7 mouse cellular contexts compared by ENCODE assay signal in the genomic region with DNA sequence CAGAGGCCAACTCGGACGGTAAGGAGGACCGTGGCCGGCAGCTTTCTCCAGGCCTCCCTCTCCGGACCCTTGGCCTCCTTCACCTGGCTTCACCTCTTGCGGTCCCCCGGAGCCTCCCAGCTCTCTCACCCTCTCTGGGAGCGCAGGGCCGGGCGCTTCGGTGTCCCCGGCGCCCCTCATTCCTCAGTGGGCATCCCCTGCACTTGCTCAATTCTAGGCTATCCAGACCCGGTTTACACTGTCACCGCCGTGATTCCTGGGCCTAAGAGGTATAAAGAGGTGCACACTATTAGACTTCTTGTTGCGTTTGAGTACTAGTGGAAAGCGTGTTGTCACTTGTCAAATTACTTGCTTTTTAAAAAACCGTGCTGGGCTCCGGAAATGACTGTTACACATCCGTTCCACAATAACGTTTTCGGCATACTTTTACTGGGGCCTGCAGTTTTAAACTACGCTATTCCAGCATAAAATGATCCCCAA. TPM values are rescaled to one million over a fixed set of nuclear protein-coding genes. Genes with fewer than 3 reads are reported as not detected.
DNase-seq lines count a peak whose midpoint lies in the region; ATAC-seq lines count a peak whose summit lies in the region.

No protein-coding gene starts in this region.

- no peaks in the 10 kb centered on the region for H3K36me3 ChIP-seq in neural tube, embryonic 11.5 days (ENCODE audit: control insufficient read depth, insufficient read depth, low read length)
- no peaks in the 10 kb centered on the region for H3K36me3 ChIP-seq in embryonic facial prominence, embryonic 14.5 days (ENCODE audit: control insufficient read depth, insufficient read depth, low read length)
- no peaks in the 10 kb centered on the region for H3K36me3 ChIP-seq in limb, embryonic 11.5 days (ENCODE audit: control insufficient read depth, insufficient read depth, low read length)
- H3K36me3 ChIP-seq in neural tube, embryonic 13.5 days: 0 out of 2 replicates have a peak, but pooled peaks cover 4% of the 10 kb centered on the region

- peak overlapping the region; percentile 79 for H3K4me3 ChIP-seq in neural tube, embryonic 11.5 days (ENCODE audit: low read depth, low read length)
- peak overlapping the region; percentile 85 for H3K4me3 ChIP-seq in embryonic facial prominence, embryonic 14.5 days (ENCODE audit: low read depth, low read length)
- H3K4me3 ChIP-seq in limb, embryonic 11.5 days (ENCODE audit: low read depth, low read length): peak overlapping the region; percentile 84
- peak overlapping the region; percentile 92 for H3K4me3 ChIP-seq in neural tube, embryonic 13.5 days

- peak overlapping the region; percentile 73 for H3K27ac ChIP-seq in neural tube, embryonic 11.5 days (ENCODE audit: low read depth, low read length)
- H3K27ac ChIP-seq in embryonic facial prominence, embryonic 14.5 days (replicated peaks; ENCODE audit: low read depth, low read length): peak overlapping the region; percentile 87
- H3K27ac ChIP-seq in limb, embryonic 11.5 days (replicated peaks; ENCODE audit: low read depth, low read length): peak overlapping the region; percentile 82; the same call in 1 of the 2 replicates
- H3K27ac ChIP-seq in neural tube, embryonic 13.5 days (replicated peaks): peak overlapping the region; percentile 89

- ATAC-seq in neural tube, embryonic 11.5 days (ENCODE audit: insufficient read depth, low FRiP score, low TSS enrichment): peak; percentile 51; the same call in 1 of the 2 replicates
- no peak for ATAC-seq in embryonic facial prominence, embryonic 14.5 days (ENCODE audit: low read depth)
- ATAC-seq in limb, embryonic 11.5 days (ENCODE audit: insufficient number of reproducible peaks, low FRiP score, low TSS enrichment, low read depth): peak; percentile 75
- ATAC-seq in neural tube, embryonic 13.5 days (ENCODE audit: low read depth): peak; percentile 64

- H3K9ac ChIP-seq in neural tube, embryonic 11.5 days (ENCODE audit: low read length): peak overlapping the region; percentile 94
- peak overlapping the region; percentile 90 for H3K9ac ChIP-seq in embryonic facial prominence, embryonic 14.5 days (ENCODE audit: low read depth, low read length)
- peak overlapping the region; percentile 93 for H3K9ac ChIP-seq in limb, embryonic 11.5 days (ENCODE audit: low read length)
- H3K9ac ChIP-seq in neural tube, embryonic 13.5 days: peak overlapping the region; percentile 96

- H3K27me3 ChIP-seq in neural tube, embryonic 11.5 days (ENCODE audit: control insufficient read depth, insufficient read depth, low read length): no peaks in the 10 kb centered on the region
- H3K27me3 ChIP-seq in embryonic facial prominence, embryonic 14.5 days (replicated peaks; ENCODE audit: control insufficient read depth, insufficient read depth, low read length): no peaks in the 10 kb centered on the region
- no peaks in the 10 kb centered on the region for H3K27me3 ChIP-seq in limb, embryonic 11.5 days (ENCODE audit: control insufficient read depth, insufficient read depth, low read length)
- no peaks in the 10 kb centered on the region for H3K27me3 ChIP-seq in neural tube, embryonic 13.5 days

- H3K9me3 ChIP-seq in neural tube, embryonic 11.5 days (ENCODE audit: control insufficient read depth, low read length): no peaks in the 10 kb centered on the region
- no peaks in the 10 kb centered on the region for H3K9me3 ChIP-seq in embryonic facial prominence, embryonic 14.5 days (ENCODE audit: control insufficient read depth, low read length)
- H3K9me3 ChIP-seq in limb, embryonic 11.5 days (ENCODE audit: control insufficient read depth, low read length): no peaks in the 10 kb centered on the region
- no peaks in the 10 kb centered on the region for H3K9me3 ChIP-seq in neural tube, embryonic 13.5 days

- WGBS in neural tube, embryonic 11.5 days: 1% methylated on average over 24 of the region's 24 CpGs
- WGBS in embryonic facial prominence, embryonic 14.5 days: under 1% methylated on average over 22 of the region's 24 CpGs
- 1% methylated on average over 24 of the region's 24 CpGs for WGBS in limb, embryonic 11.5 days
- 2% methylated on average over 24 of the region's 24 CpGs for WGBS in neural tube, embryonic 13.5 days

- no peak for DNase-seq in neural tube, embryonic 11.5 days (ENCODE audit: low spot score)
- no peak for DNase-seq in neural tube, embryonic 10.5 days (ENCODE audit: extremely low spot score, low spot score)
- peak; percentile 4 for DNase-seq in embryonic facial prominence, embryonic 14.5 days (ENCODE audit: low spot score)
- DNase-seq in limb, embryonic 11.5 days (ENCODE audit: low spot score): no peak
- no peak for DNase-seq in right cerebral cortex, postnatal 4 days
- no peak for DNase-seq in c-Kit-positive CD71-positive TER-119-positive erythroid progenitor cells, embryonic 14.5 days (ENCODE audit: low spot score)

- H3K4me1 ChIP-seq in neural tube, embryonic 11.5 days (ENCODE audit: control insufficient read depth, insufficient read depth, low read length): peaks cover 10% of the 10 kb centered on the region; the same call in 1 of the 2 replicates
- peaks cover 8% of the 10 kb centered on the region; the same call in 1 of the 2 replicates for H3K4me1 ChIP-seq in embryonic facial prominence, embryonic 14.5 days (ENCODE audit: control insufficient read depth, insufficient read depth, low read length)
- peaks cover 4% of the 10 kb centered on the region; the same call in 1 of the 2 replicates for H3K4me1 ChIP-seq in limb, embryonic 11.5 days (ENCODE audit: control insufficient read depth, insufficient read depth, low read length)
- peaks cover 22% of the 10 kb centered on the region for H3K4me1 ChIP-seq in neural tube, embryonic 13.5 days (replicated peaks)

- H3K4me2 ChIP-seq in neural tube, embryonic 11.5 days (ENCODE audit: low read depth): peak overlapping the region; percentile 84
- peak overlapping the region; percentile 71 for H3K4me2 ChIP-seq in embryonic facial prominence, embryonic 14.5 days (ENCODE audit: low read depth, low read length)
- peak overlapping the region; percentile 60 for H3K4me2 ChIP-seq in limb, embryonic 11.5 days (ENCODE audit: low read depth, severe bottlenecking)
- peak overlapping the region; percentile 94 for H3K4me2 ChIP-seq in neural tube, embryonic 13.5 days

RNA-seq across cellular contexts. Expression of a gene that starts 0.6 kb away (rescaled TPM):
- 134 and 139 TPM in 2 replicates for polyA plus RNA-seq in neural tube, embryonic 11.5 days (2014; fragmentation: Nextera tagmentation; extraction: Ambion mirVana)
- 84.7 and 92.9 TPM in 2 replicates for polyA plus RNA-seq in embryonic facial prominence, embryonic 14.5 days (2014; fragmentation: Nextera tagmentation; extraction: Ambion mirVana)
- polyA plus RNA-seq in limb, embryonic 11.5 days (2014; fragmentation: Nextera tagmentation; extraction: Ambion mirVana): 141 and 145 TPM in 2 replicates
- 138 and 142 TPM in 2 replicates for polyA plus RNA-seq in neural tube, embryonic 13.5 days (2015; fragmentation: Nextera tagmentation; extraction: Ambion mirVana)
